Mouse (Mus musculus) erythroid progenitor cell, adult 5-6 weeks (primary cell): Measurements from ENCODE around the gene Bphl. TPM values are rescaled to one million over a fixed set of nuclear protein-coding genes. Genes with fewer than 3 reads are reported as not detected.

Experiments
- ATAC-seq: replicated peaks from 2 replicates; pipeline ENCODE4 v1.8.0; 2016; ENCODE audit warnings: moderate number of reproducible peaks, mild to moderate bottlenecking, moderate TSS enrichment, inconsistent platforms; ENCODE audit not compliant: poor library complexity, low FRiP score, severe bottlenecking
- total RNA-seq, 2 experiments: library from RNA; stranded (forward) in 1 of 2; stranded (reverse) in 1 of 2; fragments of 150-400 nt in 1 of 2; fragments of 186-747, 209-891 nt in 1 of 2; gene quantifications; 2 replicates each; pipeline versions ENCODE4 v1.2.3 to v1.2.4; 2015 to 2017; ENCODE audit warnings: low replicate concordance in 2 of 2

Bphl gene
- total RNA-seq, 2 experiments from 2014 or later, result 2.7 to 25.6 TPM

- no peak for ATAC-seq
Measured at GRCm38 (mm10) chr13:34084026-34084750, 46.8 kb downstream of the Bphl start.

GRCm38 (mm10) chr13:34087052-34087812 is 49.8 kb downstream of the Bphl start:
- 0 out of 2 replicates have a peak, but pooled peaks have one; percentile 52 for ATAC-seq

GRCm38 (mm10) chr13:34088201-34088649 is 50.8 kb downstream of the Bphl start:
- peak; percentile 63; the same call in 1 of the 2 replicates for ATAC-seq

GRCm38 (mm10) chr13:34088871-34089288 is 51.5 kb downstream of the Bphl start:
- ATAC-seq, result no peak

- no peak for ATAC-seq
Measured at GRCm38 (mm10) chr13:34089358-34089757, 52.0 kb downstream of the Bphl start.

GRCm38 (mm10) chr13:34095542-34096435 is 58.4 kb downstream of the Bphl start:
- no peak for ATAC-seq

- no peak for ATAC-seq
Measured at GRCm38 (mm10) chr13:34096455-34096854, 59.1 kb downstream of the Bphl start.

- no peak for ATAC-seq
Measured at GRCm38 (mm10) chr13:34097086-34097485, 59.7 kb downstream of the Bphl start.

GRCm38 (mm10) chr13:34100733-34101132 is 63.3 kb downstream of the Bphl start:
- ATAC-seq, result peak; percentile 86

GRCm38 (mm10) chr13:34101247-34101646 is 63.9 kb downstream of the Bphl start:
- peak; percentile 78 for ATAC-seq

- no peak for ATAC-seq
Measured at GRCm38 (mm10) chr13:34101908-34102307, 64.5 kb downstream of the Bphl start.

GRCm38 (mm10) chr13:34105364-34105763 is 68.0 kb downstream of the Bphl start:
- no peak for ATAC-seq

- ATAC-seq, result no peak
Measured at GRCm38 (mm10) chr13:34106256-34106655, 68.9 kb downstream of the Bphl start.

- ATAC-seq, result no peak
Measured at GRCm38 (mm10) chr13:34106999-34107398, 69.6 kb downstream of the Bphl start.

- no peak for ATAC-seq
Measured at GRCm38 (mm10) chr13:34109035-34109676, 71.8 kb downstream of the Bphl start.

GRCm38 (mm10) chr13:34109677-34110058 is 72.3 kb downstream of the Bphl start:
- no peak for ATAC-seq

GRCm38 (mm10) chr13:34111019-34111418 is 73.6 kb downstream of the Bphl start:
- ATAC-seq, result no peak

GRCm38 (mm10) chr13:34111878-34112277 is 74.5 kb downstream of the Bphl start:
- ATAC-seq, result no peak

GRCm38 (mm10) chr13:34112369-34113081 is 75.1 kb downstream of the Bphl start:
- no peak for ATAC-seq
